Mouse (Mus musculus): ENCODE results near the gene Col5a3.

DNA sequence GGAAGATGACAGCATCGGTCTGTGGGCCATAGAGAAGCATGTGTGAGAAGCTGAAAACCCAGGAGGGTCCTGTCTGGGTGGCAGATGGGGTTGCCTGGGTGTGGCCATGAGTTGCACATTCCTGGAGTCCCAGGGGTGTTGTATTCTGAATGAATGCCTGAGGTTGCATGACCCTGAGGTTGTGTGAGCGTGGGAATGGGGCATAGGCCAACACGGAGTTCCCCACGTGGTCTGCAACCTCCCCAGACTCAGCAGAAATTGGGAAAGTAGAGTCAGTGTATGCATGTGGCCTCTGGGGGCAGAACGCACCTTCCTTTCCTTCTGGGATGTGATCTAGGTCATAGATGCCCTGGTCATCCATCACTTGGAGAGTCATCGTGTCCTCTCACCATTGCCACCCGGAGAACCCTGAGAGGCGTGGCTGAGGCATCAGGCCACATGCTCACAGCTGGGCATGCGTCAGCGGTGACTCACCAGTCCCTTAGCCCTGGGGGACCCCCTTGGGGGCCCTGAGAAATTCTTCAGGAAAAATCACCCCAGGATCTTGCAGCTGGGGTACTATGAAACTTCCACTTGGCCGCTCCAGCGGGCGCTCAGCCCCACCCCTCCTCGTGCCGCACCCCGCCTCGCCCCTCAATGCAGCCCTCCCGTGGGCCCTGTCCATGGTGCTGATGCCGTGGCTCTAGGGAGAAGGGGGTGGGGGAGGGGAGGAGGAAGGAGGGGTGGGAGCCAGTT, 2.2 kb downstream of the Col5a3 start:
- no peak for TF ChIP-seq CTCF (IDR thresholded peaks at IDR 0.05; ENCODE audit: low read depth)
- no peak for TF ChIP-seq EP300 (optimal IDR thresholded peaks at IDR 0.05)

All from stomach, postnatal 0 days (tissue).